9 mouse cellular contexts compared by ENCODE assay signal in the genomic region with DNA sequence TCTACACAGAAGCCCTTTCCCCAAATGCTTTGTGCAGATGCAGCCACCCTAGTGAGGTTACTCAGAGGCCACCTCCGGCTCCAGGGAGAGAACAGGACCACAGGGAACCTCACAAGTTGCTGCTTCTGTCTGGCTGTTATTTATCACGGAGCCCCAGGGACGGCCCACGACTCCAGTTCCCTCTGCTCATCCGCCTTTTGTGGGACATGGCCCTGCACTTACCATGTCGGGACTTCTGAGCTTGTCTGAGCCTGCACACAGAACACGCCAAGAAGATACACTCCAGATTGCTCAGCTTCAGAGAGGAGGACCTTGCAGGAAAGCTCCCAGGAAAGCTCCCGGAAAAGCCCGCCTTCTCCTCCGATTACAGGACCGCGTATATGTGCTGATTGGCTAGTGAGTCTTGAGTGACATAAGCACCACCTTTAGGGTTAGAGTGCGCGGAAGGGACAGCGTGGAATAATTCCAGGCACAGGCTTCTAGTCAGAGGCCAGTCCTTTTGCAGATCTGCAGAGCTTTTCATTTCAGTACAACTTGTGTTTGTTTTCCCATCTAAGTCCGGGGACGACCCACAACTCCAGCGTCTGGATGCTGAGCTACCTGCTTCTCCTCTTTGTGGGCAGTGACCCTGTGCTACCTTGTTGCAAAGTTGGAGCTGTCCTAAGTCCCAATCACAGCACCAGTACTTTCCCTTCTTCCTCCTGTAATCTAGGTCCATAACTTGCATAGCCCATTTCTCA. TPM values are rescaled to one million over a fixed set of nuclear protein-coding genes. Genes with fewer than 3 reads are reported as not detected.
DNase-seq lines count a peak whose midpoint lies in the region; ATAC-seq and TF ChIP-seq lines count a peak whose summit lies in the region.
"Not testable (repeated sequence)": the region's sequence is repeated elsewhere in the genome, so short reads cannot be mapped to it uniquely, and the experiment has no call there.
"Had no signal": no experiment of that assay in that cellular context is flagged by ENCODE, and none has a peak within 500 bp of the region (broad histone marks: within the 10 kb centered on the region; RNA-seq: fewer than 3 reads in every experiment).

A gene (minus strand): TSS at position 307 of the 740 bp plus-strand sequence.

- WGBS in forebrain, embryonic 12.5 days, result 0% methylated on average over 18 of the region's 18 CpGs
- WGBS in heart, embryonic 15.5 days, result under 1% methylated on average over 18 of the region's 18 CpGs
- WGBS in liver, embryonic 11.5 days, result 0% methylated on average over 18 of the region's 18 CpGs

- not testable (repeated sequence) for H3K27ac ChIP-seq in forebrain, embryonic 12.5 days; liver, embryonic 11.5 days (ENCODE audit: low read depth, low read length)
- peak within 1 kb of the TSS; percentile 81 for H3K27ac ChIP-seq in heart, embryonic 15.5 days

- H3K36me3 ChIP-seq in forebrain, embryonic 12.5 days (replicated peaks); heart, embryonic 15.5 days; liver, embryonic 11.5 days (ENCODE audit: control insufficient read depth, insufficient read depth, low read length); myocyte (ENCODE audit: control insufficient read depth, insufficient read depth); splenic B cell, adult 2 months (ENCODE audit: control insufficient read depth, insufficient read depth, low read length, poor library complexity, severe bottlenecking): not testable (repeated sequence)

- H3K4me1 ChIP-seq in forebrain, embryonic 12.5 days; heart, embryonic 15.5 days (replicated peaks); liver, embryonic 11.5 days (replicated peaks; ENCODE audit: control insufficient read depth, insufficient read depth, low read length): not testable (repeated sequence)

- H3K4me2 ChIP-seq in forebrain, embryonic 12.5 days, result peak within 1 kb of the TSS; percentile 59
- H3K4me2 ChIP-seq in heart, embryonic 15.5 days, result peak within 1 kb of the TSS; percentile 65
- H3K4me2 ChIP-seq in liver, embryonic 11.5 days, result peak within 1 kb of the TSS; percentile 57
- peak within 1 kb of the TSS; percentile 81 for H3K4me2 ChIP-seq in myocyte (ENCODE audit: low read depth)

- peak within 1 kb of the TSS; percentile 49 for H3K4me3 ChIP-seq in forebrain, embryonic 12.5 days (replicated peaks)
- H3K4me3 ChIP-seq in heart, embryonic 15.5 days, result peak within 1 kb of the TSS; percentile 59
- H3K4me3 ChIP-seq in liver, embryonic 11.5 days (ENCODE audit: low read depth, low read length), result peak within 1 kb of the TSS; percentile 46
- peak within 1 kb of the TSS; percentile 34 for H3K4me3 ChIP-seq in myocyte

- DNase-seq in CD4-positive helper T cell, adult 2 months (ENCODE audit: low read depth, low spot score), result peak; percentile 24
- DNase-seq in c-Kit-positive CD71-positive TER-119-negative erythroid progenitor cells, embryonic 14.5 days (ENCODE audit: low read depth), result peak; percentile 4
- peak; percentile 86 for DNase-seq in kidney, postnatal 14 days
- DNase-seq in liver, embryonic 11.5 days (ENCODE audit: low spot score), result peak; percentile 59
- peak; percentile 3 for DNase-seq in splenic B cell, adult 2 months (ENCODE audit: low read depth, low spot score)

- TF ChIP-seq POLR2A in myocyte (IDR thresholded peaks at IDR 0.05; ENCODE audit: insufficient read length, low read depth), result not testable (repeated sequence)

- H3K9ac ChIP-seq in forebrain, embryonic 12.5 days, result peak within 1 kb of the TSS; percentile 54
- H3K9ac ChIP-seq in heart, embryonic 15.5 days, result peak within 1 kb of the TSS; percentile 55
- not testable (repeated sequence) for H3K9ac ChIP-seq in liver, embryonic 11.5 days (ENCODE audit: low read depth, low read length)

- not testable (repeated sequence) for H3K27me3 ChIP-seq in forebrain, embryonic 12.5 days; heart, embryonic 15.5 days; liver, embryonic 11.5 days (replicated peaks; ENCODE audit: control insufficient read depth, insufficient read depth, low read length); myocyte (ENCODE audit: control insufficient read depth, insufficient read depth, insufficient read length); splenic B cell, adult 2 months (ENCODE audit: control insufficient read depth, insufficient read depth, low read length, poor library complexity, severe bottlenecking)

- not testable (repeated sequence) for H3K9me3 ChIP-seq in forebrain, embryonic 12.5 days; heart, embryonic 15.5 days (replicated peaks); liver, embryonic 11.5 days (ENCODE audit: control insufficient read depth, low read length)

- H3ac ChIP-seq in myocyte (ENCODE audit: control insufficient read depth, insufficient read length), result not testable (repeated sequence)

- H3K79me2 ChIP-seq in myocyte (ENCODE audit: control insufficient read depth, insufficient read depth), result not testable (repeated sequence)

- ATAC-seq in forebrain, embryonic 12.5 days (ENCODE audit: low FRiP score), result peak; percentile 100
- peak; percentile 99 for ATAC-seq in heart, embryonic 15.5 days (replicated peaks; ENCODE audit: insufficient number of reproducible peaks, insufficient read depth, low FRiP score, low read depth)
- ATAC-seq in liver, embryonic 11.5 days (replicated peaks; ENCODE audit: low FRiP score), result peak; percentile 97

RNA-seq across cellular contexts. Expression of the gene that starts here (rescaled TPM):
- polyA plus RNA-seq in forebrain, embryonic 12.5 days (2016; fragmentation: Nextera tagmentation; extraction: Ambion mirVana), result 8.3 and 8.7 TPM in 2 replicates
- 3.8 and 4.8 TPM in 2 replicates for polyA plus RNA-seq in heart, embryonic 15.5 days (2015; fragmentation: Nextera tagmentation; extraction: Ambion mirVana)
- 3.1 and 4.0 TPM in 2 replicates for polyA plus RNA-seq in liver, embryonic 11.5 days (2014; fragmentation: Nextera tagmentation; extraction: Ambion mirVana)
- 0.35 TPM for polyA plus RNA-seq in myocyte (2012; fragmentation: generic; extraction: Trizol)
- polyA plus RNA-seq: G1E had no signal

Comparison
In these comparisons a context has a peak if more than half of its experiments do, and no peak if none do; other contexts are left out.
1. DNase-seq: peak in every context shown above with its lines; median percentile 86 in kidney, postnatal 14 days; 59 in liver, embryonic 11.5 days; 24 in CD4-positive helper T cell, adult 2 months; 4 in c-Kit-positive CD71-positive TER-119-negative erythroid progenitor cells, embryonic 14.5 days; 3 in splenic B cell, adult 2 months.